Mouse (Mus musculus) urinary bladder, adult 2 months (tissue): Measurements from ENCODE around the gene Prickle2. TPM values are rescaled to one million over a fixed set of nuclear protein-coding genes. Genes with fewer than 3 reads are reported as not detected.

Experiments
- DNase-seq: peaks from one replicate; pipeline ENCODE4 v3.0.0; 2022; ENCODE audit warnings: low spot score
- polyA plus RNA-seq: library from polyadenylated mRNA; depleted of rRNA; stranded (reverse); fragments of >200 nt; gene quantifications from 2 replicates; pipeline ENCODE4 v1.2.3, GENCODE M21; 2012

Prickle2 gene
- polyA plus RNA-seq, 1 experiment = 13.6 TPM

DNA sequence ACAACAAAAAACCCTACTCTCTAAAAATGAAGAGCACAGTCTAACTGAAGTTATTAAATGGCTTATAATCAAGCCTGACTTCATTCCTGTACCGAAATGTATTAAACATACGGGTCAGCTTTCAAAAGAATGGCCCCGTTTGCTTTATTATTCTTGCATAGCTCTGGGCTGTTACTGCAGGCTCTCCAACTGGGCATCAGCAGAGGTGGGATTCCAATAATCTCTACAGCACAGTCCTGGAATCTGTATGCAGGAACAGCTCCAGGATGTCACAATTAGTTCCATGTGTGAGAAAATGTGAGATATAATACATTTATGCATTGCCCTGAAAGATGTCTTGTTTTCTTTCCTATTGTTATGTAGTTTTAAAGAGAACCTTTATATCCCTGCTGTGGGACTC is 38.4 kb downstream of the Prickle2 start:
- DNase-seq = no peak

DNA sequence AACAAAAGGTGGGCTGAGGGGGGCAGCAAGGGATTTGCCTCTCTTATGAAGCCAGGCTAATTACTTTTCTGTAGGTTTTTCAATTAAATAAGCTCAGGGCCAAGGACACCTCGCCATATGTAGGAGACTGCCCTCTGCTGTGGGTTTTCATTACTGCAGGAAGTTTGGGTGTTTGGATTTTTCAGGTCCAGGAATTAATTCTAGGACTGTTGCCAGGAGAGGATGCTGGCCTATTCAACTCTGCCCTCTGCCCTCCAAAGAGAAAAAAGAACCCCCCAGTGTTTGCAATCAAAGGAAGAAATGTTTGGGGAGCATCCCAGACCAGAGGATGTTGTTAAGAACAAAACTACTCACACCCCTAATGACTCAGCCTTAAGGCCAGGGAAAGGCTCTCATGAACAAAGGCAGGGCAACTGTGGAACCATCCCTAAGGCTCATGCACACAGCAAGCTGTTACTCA is 40.4 kb downstream of the Prickle2 start:
- peak; percentile 23 for DNase-seq

DNA sequence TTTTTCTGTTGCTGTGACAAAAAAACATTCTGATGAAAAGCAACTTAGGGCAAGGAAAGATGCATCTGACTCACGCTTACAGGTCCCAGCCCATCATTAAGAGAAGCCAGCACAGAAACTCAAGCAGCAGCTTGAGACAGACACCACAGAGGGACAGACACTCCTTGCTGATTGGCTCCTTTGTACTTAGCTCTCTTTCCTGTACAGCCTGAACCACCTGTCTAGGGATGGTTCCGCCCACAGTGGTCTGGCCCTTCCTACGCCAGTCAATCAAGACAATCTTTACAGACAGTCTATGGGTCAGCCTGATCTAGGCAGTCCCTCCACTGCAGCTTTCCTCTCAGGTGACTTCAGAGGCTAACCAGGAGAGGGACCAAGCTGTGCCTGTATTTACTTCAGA is 42.1 kb downstream of the Prickle2 start:
- no peak for DNase-seq

DNA sequence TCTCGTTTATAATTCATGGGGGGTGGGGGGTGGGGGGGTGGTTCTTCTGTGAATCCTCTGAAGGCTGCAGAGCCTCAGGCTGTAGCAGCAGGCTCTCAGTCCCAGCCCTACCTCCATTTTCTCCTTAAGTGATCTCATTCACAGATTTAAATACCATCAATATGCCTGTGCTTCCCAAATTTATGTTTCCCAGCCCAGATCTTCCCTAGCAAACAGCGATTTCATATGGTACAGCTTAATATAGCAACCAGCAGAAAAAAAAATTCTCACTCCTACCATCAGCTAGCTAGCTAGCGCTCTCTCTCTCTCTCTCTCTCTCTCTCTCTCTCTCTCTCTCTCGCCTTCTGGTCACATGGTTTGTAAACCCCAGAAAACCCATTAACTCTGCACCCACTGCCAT is 42.5 kb downstream of the Prickle2 start:
- no peak for DNase-seq

DNA sequence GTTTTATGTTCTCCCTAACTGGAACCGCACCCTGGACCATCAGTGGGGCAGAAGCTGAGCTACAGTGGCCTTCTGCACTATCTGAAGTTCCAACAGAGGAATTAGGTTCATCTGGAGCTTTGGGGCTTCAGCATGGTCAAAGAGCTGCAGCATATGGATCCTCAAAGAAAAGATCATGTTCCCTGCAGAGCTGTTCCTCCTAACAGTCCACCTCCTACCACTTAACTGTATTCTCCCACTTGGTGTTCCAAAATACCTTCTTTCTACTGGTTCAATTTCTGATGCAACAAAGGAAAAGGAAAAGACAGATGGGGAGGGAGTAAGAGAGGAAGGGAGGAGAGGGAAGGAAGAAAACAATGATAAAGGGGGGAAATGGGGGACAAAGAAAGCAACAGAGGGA is 56.9 kb downstream of the Prickle2 start:
- no peak for DNase-seq

DNA sequence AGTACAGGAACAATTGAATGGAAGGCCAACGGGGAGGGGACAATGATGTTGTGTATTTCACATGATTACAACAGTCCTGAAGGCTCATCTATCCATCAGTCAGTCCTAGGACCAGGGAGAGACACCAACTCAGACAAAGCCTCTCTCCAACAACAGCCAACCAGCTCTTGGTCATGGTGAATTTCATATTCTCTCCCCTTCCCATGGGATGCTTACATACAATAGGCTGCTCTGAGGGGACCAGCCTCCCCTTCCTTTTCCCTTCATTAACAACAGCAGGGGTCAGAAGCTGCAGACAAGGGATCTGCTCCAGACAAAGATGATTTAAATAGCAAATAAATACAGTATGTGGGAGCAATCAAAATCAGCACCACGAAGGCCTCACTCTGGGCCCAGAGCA is 57.4 kb downstream of the Prickle2 start:
- no peak for DNase-seq

DNA sequence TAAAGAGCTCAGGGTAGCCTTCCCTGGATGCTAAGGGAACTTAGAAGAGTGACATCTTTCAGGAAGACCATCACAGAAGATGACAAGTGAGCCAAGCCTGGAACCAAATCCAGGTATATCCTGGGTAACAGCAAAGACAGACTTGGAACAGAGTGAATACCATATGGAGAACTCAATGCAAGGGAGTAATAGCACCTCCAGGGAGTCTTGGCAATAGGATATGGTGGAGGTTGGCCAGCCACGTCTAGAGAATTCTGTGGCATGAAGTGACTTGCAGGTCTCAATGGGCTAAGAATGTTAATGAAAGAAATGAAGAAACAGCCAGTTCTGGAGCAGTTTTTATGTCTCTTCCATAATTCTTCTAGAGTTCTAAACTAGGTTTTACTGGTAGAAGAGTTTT is 63.0 kb downstream of the Prickle2 start:
- DNase-seq = no peak

DNA sequence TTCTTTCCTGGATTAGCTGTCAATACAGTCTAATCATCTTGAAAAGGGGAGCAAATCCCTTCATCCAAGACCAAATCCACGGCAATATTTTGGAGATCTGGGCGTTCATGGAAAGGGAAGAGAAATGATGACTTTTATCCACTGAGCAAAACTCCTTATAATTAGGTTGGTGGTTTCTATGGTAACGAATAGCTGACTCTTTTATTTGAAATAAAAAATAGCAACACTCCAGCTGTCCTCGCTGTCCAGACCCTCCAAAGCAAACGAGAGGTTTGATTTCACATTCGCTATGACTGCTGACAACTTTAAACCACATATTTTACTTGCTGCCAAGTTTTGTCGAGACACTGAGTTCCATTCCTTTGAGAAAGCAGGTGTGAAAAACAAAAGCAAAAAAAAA is 64.0 kb downstream of the Prickle2 start:
- no peak for DNase-seq

DNA sequence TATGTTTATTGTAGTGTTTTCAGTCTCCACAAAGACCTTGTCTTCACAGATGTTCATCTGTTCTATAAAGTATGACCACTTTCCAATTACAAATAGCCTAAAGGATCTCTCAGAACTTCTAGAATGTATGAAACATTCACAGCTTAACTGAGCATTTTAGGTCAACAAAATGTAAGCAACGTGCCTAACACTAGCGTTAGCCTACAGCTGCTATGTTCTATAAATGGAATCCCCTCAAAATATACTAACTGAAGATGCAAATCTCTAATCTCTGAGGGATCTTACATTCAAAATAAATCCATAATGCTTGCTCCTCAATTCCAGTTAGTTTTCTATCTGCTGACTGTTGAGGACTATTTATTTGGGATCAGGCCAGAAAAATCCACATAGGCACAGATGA is 65.1 kb downstream of the Prickle2 start:
- DNase-seq = no peak

DNA sequence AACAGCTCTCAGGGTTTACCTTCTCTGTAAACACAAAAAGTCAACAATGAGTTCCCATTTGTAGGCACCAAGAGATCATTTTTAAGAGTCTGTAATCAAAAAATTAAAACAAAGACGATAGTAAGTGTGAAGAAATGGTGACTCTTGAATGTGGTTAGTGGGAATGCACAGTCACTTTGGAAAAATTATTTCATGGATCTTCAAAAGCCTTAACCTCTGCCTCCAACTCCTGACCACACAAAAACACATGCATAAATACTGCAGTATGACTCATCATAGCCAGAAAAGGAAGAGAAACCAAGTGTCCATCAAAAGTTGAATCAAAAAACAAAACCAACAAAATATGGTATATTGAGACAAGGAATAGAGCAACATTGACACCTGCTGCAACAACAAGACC is 69.5 kb downstream of the Prickle2 start:
- DNase-seq = no peak

DNA sequence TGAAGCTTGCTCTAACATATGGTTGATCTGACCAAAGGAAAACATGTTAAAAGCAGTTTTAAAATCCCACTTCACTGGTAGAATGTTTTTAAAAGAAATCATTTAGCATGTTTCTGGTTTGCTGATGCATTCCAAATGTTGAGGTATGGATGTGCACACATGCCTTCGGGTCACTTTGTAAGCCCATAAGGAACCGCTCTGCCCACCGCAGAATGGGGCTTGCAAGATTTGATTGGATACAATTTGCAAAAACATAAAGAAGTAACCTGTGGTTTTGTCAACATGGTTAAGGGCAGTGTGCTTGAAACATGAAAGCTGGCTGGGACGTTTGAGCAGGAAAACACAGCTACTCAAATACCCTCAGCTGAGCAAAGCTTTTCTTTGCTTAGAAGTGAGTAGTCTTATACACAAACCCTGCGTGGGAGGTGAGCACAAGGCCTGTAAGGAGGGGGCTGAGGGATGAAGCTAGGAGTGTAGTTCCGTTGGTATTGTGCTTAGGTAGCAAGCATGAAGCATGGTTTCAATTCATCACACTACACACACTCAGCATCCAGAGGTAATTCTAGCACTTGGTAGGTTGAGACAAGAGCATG is 71.0 kb downstream of the Prickle2 start:
- DNase-seq = no peak

DNA sequence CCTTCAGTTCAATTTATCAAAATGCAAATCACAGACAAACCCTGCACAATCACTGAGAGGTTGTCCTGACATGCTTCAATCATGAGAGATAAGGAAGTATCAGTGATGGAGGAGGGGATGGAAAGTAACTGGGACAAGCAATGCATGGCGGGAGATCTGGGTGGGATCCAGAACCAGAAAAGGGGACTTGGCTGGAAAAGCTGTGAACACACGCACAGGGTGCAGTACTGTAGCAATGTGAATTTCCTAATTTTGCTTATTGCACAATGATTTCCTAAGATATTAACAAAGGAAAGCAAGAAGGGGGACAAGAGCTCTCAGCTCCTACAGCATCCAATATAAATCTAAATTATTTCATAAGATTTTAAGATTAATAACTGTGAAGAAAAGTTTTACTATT is 75.0 kb downstream of the Prickle2 start:
- DNase-seq = no peak

DNA sequence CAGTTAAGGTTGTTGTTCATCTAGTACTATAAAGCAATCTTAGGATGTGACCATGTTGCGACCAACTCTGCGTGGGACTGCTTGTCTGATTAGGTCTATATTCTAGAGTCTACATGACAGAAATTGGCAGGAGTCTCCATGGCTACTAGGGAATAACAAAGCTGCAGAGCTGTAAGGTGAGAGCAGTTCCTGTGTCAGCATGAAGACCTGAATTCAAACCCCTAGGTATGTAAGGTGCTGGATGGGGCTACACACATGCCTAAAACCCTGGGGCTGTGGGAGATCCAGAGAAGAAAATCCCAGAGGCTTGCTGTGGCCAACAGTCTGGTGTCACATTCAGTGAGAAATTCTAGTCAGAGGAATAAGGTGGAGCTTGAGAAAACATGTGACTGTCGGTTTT is 78.2 kb downstream of the Prickle2 start:
- no peak for DNase-seq

DNA sequence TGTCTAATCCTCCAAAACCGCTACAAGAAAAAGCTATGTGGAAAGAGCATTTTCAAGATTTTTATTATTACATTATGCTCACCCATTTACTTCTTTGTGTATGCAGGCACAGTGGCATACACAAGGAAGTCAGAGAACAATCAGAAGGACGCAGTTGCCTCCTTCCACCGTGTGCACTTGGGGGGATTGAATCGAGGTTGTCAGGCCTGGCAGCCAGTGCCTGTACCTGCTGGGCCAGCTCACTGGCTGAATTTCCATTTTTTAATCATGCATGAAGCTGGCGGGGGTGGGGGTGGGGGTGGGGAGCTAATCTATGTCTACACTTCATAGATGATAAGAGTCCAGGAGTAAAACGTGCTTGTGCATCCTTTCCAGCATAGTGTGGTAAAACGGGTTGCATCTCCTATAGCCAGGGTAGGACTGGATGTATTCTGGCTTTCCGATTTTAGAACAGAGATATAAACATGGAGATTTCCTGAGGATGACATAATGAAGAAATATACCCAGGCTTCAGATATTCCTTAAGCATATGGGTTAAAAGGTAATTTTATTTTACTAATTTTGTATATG is 78.8 kb downstream of the Prickle2 start:
- no peak for DNase-seq

DNA sequence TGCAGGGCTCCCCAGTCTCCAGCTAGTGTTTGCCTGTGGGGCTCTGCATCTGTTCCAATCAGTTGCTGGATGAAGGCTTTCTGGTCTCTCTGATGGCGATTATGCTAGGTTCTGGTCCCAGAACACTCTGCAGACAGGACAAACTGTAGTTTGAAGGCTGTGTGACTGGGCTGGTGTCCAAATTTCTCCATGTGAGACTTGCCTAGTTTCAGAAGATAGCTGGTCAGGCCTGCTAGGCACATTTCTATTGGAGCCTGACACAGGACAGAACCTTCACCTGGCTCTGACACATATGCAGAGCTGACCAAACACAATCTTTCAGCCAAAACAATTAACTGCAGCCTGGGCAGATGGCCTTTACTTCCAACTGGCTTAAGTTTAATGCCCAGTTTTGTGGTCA is 80.0 kb downstream of the Prickle2 start:
- no peak for DNase-seq

DNA sequence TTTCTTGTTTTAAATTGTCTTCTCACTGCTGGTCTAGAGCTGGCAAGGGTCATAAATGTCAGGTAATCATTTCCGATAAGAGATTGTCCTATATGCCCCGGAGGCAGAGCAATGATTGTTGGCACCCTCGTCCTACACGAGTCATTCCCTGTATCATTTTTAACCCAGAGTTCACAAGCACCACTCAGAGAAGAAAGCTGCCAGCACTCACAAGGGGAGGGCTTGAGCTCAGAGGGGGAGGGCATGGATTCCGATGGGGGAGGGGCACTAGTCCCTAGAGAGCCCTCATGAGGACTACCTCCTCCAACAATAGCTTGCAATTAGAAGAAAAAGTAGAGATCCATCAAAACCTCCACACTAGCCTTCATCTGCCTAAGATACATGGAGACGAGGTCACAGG is 81.6 kb downstream of the Prickle2 start:
- DNase-seq = no peak

DNA sequence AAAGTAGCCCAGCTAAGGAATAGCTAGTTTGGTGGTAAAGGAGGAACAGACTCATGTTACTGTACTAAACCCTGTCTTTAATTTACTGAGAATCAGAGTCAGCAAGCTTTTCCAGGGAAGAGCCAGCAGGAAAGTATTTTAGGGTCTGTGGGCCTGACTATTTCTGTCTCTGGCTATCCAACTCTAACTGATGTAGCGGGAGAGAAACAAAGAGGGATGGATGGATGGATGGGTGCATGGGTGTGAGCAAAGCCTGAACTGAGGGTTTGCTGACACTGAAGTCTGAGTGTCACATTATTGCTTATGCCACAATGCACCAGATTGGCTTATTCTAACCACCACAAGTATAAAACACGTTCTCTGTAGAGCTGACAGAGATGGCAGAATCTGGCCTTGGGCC is 88.8 kb downstream of the Prickle2 start:
- no peak for DNase-seq

DNA sequence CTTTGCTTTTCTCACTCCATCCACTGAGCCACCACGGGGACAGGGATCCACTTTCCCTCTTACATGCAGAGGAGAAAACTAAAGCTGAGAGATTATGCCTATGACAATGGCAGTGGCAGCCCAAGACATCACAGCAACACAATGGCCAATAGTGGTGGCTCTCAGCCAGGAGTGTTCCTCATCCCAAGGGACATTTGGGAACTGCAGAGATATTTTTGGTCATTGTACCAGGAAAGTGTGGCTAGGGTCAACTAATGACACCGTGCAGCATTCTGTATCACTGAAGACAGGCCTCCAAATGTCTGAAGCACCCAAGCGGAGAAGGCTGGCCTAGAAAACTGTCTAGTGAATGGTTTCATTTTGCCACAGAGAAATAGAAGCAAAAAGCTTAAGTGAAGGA is 91.2 kb downstream of the Prickle2 start:
- no peak for DNase-seq

DNA sequence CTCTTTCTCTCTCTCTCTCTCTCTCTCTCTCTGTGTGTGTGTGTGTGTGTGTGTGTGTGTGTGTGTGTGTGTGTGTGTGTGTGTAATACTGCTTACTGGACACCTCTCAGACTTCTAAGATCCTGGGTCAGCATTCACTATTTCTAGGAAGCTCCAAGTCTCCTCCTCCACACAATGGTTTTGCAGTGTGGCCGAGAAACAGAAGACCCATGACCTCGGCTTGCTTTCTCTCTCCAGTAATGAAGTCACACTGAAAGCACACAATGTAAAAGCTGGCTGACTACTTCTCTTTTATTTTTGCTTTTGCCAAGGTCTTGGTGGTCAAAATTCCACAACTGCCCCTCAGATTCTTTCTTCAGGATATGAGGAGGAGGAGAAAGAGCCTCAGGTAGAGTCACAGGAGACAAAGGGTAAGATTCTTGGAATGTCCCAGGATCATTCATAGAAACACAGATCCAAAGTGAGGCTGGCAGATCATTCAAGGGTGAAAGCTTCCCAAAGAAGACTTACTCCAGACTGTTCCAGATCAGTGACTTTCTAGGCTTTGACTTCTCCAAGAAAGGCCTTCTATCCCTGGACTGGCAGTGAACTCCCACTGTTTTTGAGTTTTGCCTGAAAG is 93.7 kb downstream of the Prickle2 start:
- DNase-seq = no peak

DNA sequence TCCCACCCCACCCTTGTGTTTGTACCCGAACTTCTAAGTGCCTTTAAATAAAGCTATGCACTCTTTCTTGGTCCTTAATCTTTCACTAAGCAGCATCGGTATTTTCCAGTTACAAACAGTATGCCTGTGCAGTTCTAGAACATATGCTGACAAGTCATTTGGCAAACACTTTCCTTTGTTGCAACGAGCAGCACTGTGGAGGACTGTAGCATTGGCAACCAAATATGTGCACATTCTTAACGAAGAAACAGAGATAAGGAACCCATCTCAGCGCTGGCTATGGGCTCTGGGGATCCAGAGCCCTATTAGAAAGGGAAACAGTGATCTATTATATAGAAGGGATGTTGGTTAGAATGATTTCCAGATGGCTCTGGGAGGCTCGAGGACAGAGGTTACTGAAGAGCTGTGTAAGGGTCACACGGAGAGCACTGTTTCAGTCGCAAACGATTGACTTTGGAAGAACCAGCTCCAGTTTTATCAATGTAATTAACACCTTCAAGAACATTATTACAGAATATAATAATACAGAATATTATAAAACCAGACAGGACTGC is 96.2 kb downstream of the Prickle2 start:
- no peak for DNase-seq

DNA sequence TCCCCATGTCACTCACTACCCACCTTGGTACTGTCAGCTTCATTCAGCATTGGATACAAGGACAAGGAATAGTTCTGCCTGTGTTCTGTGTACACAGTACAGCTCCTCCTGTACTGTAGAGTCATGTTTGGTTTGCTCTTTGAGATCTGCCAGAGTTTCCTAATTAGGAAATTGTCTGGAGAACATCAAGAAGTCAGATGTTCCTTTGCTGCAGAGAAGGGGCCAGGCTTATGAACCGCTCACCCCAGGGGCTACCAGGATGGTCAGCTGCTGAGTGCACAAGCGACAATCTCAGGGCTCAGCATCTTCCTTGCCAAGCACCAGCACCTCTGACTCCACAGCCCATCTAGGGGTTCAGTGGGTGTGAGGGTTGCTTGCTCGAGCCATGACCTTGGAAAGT is 96.9 kb downstream of the Prickle2 start:
- DNase-seq = no peak

DNA sequence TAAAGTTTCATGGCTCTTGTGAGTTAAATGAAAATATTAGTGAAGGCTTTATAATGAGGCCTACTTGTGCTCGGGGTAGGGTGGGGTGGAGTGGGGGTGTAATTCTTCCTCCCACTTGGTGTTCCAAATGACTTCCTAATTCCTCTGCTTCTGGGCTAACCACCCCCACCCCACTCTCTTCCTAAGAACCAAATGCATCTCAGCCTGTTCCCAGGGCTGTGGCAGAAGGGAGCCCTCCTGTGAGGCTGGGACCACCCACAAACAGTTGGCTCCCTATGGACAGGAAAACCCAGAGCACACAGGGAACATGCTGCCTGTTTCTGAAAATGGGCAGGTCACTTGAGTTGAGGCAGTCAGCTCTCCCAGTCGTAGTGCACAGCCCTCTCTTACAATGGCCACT is 100.8 kb downstream of the Prickle2 start:
- DNase-seq = no peak

DNA sequence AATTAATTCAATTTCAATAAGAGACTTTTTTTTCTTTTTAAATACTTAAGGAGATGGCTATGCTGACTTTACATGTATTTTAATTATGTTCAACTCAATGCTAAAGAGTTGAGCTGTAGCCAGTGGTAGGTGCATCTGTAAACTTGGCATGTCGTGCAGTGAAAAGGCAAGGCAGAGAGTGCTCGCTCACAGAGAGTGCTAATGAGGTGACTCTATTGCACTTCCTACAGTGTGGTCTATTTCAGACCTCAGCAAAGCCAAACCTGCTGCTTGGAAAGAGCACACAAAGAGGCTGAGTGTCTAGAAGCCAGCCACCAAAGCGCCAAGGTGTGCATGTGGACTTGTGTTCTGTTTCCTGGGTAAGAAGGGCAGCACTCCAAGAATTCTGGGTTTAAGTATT is 109.6 kb downstream of the Prickle2 start:
- no peak for DNase-seq
